Mouse (Mus musculus) lung, postnatal 0 days (tissue): Measurements from ENCODE around the gene Lcorl. TPM values are rescaled to one million over a fixed set of nuclear protein-coding genes. Genes with fewer than 3 reads are reported as not detected.

Source experiments
- ATAC-seq: fragments of 200-750 bp; cut with Nextera tagmentation; 2 replicates; pipeline ENCODE4 v1.8.0; 2017; ENCODE audit warnings: moderate library complexity
- DNase-seq: peaks from one replicate; pipeline ENCODE4 v3.0.0-alpha.2; 2016; ENCODE audit warnings: low spot score
- H3K27ac ChIP-seq: fragments of 300-500 bp; sonication (generic); 2 replicates; pipeline ENCODE4 v1.5.1; 2014; ENCODE audit warnings: antibody characterized with exemption, mild to moderate bottlenecking, low read length, mixed read lengths
- H3K27me3 ChIP-seq: fragments of 300-500 bp; sonication (generic); replicated peaks from 2 replicates; pipeline ENCODE4 v1.6.1; 2014; ENCODE audit warnings: low read length, mixed read lengths; ENCODE audit not compliant: insufficient read depth
- H3K36me3 ChIP-seq: fragments of 300-500 bp; sonication (generic); 2 replicates; pipeline ENCODE4 v1.6.1; 2014; ENCODE audit warnings: low read length, mixed read lengths; ENCODE audit not compliant: insufficient read depth
- H3K4me1 ChIP-seq: fragments of 300-500 bp; sonication (generic); 2 replicates; pipeline ENCODE4 v1.6.1; 2014; ENCODE audit warnings: antibody characterized with exemption, low read depth, low read length, mixed read lengths; ENCODE audit not compliant: insufficient read depth
- H3K4me2 ChIP-seq: fragments of 300-500 bp; sonication (generic); replicated peaks from 2 replicates; pipeline ENCODE4 v1.6.1; 2014; ENCODE audit warnings: low read depth, mild to moderate bottlenecking, low read length, moderate library complexity, mixed read lengths
- H3K4me3 ChIP-seq: fragments of 300-500 bp; sonication (generic); 2 replicates; pipeline ENCODE4 v1.5.1; 2014; ENCODE audit warnings: low read depth, low read length
- H3K9ac ChIP-seq: fragments of 300-500 bp; sonication (generic); replicated peaks from 2 replicates; pipeline ENCODE4 v1.6.1; 2014; ENCODE audit warnings: low read depth, mild to moderate bottlenecking
- H3K9me3 ChIP-seq: fragments of 300-500 bp; sonication (generic); 2 replicates; pipeline ENCODE4 v1.6.1; 2016; ENCODE audit warnings: low read length, mixed read lengths
- CTCF ChIP-seq: IDR thresholded peaks from 2 replicates; pipeline ENCODE4 v1.5.1; 2016; ENCODE audit warnings: antibody characterized with exemption, mild to moderate bottlenecking
- EP300 ChIP-seq: IDR thresholded peaks from 2 replicates; pipeline ENCODE4 v1.6.1; 2016; ENCODE audit warnings: antibody characterized with exemption, mild to moderate bottlenecking, control low read depth
- WGBS: fragments of 180-500 bp; shearing (Covaris S2); extraction: QIAGEN DNeasy Blood & Tissue Kit; methylation state at CpG from one replicate; pipeline ENCODE4 v1.1.7; 2014; 5-methylcytosine and 5-hydroxymethylcytosine counted together
- polyA plus RNA-seq: library from polyadenylated mRNA; unstranded; fragments of >200 nt; fragmentation: Nextera tagmentation; extraction: Ambion mirVana; gene quantifications from 2 replicates; pipeline ENCODE4 v1.2.1, GENCODE M21; 2015

The Lcorl gene
- polyA plus RNA-seq, 1 experiment from 2014 or later: 15.1 TPM

GRCm38 (mm10) chr5:45686223-45686622 lies 171.2 kb downstream of the Lcorl start:
- DNase-seq (no peak), ATAC-seq (no peak)
- TF ChIP-seq CTCF: no peak
- no peak for TF ChIP-seq EP300
- WGBS: 96% methylated on average over 3 of the region's 3 CpGs
- Histone ChIP-seq H3K9ac (no peak overlapping the region), H3K36me3 (no peaks in the 10 kb centered on the region), H3K27me3 (no peaks in the 10 kb centered on the region), H3K4me2 (no peak overlapping the region), H3K4me1 (no peaks in the 10 kb centered on the region), H3K9me3 (no peaks in the 10 kb centered on the region), H3K27ac (no peak overlapping the region), H3K4me3 (no peak overlapping the region)

- H3K9me3 ChIP-seq: no peaks in the 10 kb centered on the region
- no peak for ATAC-seq
- H3K4me3 ChIP-seq: no peak overlapping the region
- DNase-seq: no peak
- TF ChIP-seq CTCF (no peak), EP300 (no peak)
- no peak overlapping the region for H3K27ac ChIP-seq
- H3K4me1 ChIP-seq: no peaks in the 10 kb centered on the region
- no peaks in the 10 kb centered on the region for H3K27me3 ChIP-seq
- 89% methylated on average over 2 of the region's 2 CpGs for WGBS
- H3K9ac ChIP-seq: no peak overlapping the region
- no peak overlapping the region for H3K4me2 ChIP-seq
- no peaks in the 10 kb centered on the region for H3K36me3 ChIP-seq
These were observed 172.2 kb downstream of the Lcorl start for GRCm38 (mm10) chr5:45685243-45685642.

- H3K4me3 ChIP-seq: no peak overlapping the region
- no peaks in the 10 kb centered on the region for H3K4me1 ChIP-seq
- ATAC-seq: no peak
- no peaks in the 10 kb centered on the region for H3K27me3 ChIP-seq
- TF ChIP-seq CTCF (no peak), EP300 (no peak)
- H3K9me3 ChIP-seq: no peaks in the 10 kb centered on the region
- no peak overlapping the region for H3K9ac ChIP-seq
- WGBS: 83% methylated on average over 1 of the region's 1 CpGs
- H3K4me2 ChIP-seq: no peak overlapping the region
- H3K27ac ChIP-seq: no peak overlapping the region
- no peak for DNase-seq
- no peaks in the 10 kb centered on the region for H3K36me3 ChIP-seq
These were observed 174.0 kb downstream of the Lcorl start for GRCm38 (mm10) chr5:45683388-45683787.

- no peak for TF ChIP-seq EP300
- no peak for TF ChIP-seq CTCF
- no peaks in the 10 kb centered on the region for H3K9me3 ChIP-seq
- H3K36me3 ChIP-seq: no peaks in the 10 kb centered on the region
- H3K4me1 ChIP-seq: no peaks in the 10 kb centered on the region
- H3K27ac ChIP-seq: no peak overlapping the region
- no peaks in the 10 kb centered on the region for H3K27me3 ChIP-seq
- H3K4me3 ChIP-seq: no peak overlapping the region
- no peak for DNase-seq
- H3K4me2 ChIP-seq: no peak overlapping the region
- H3K9ac ChIP-seq: no peak overlapping the region
- no peak for ATAC-seq
These were observed 177.5 kb downstream of the Lcorl start for GRCm38 (mm10) chr5:45679955-45680354.

GRCm38 (mm10) chr5:45677639-45678038 lies 179.8 kb downstream of the Lcorl start:
- Histone ChIP-seq H3K27me3 (no peaks in the 10 kb centered on the region), H3K27ac (no peak overlapping the region), H3K4me3 (no peak overlapping the region), H3K9me3 (no peaks in the 10 kb centered on the region), H3K9ac (no peak overlapping the region), H3K36me3 (no peaks in the 10 kb centered on the region), H3K4me2 (no peak overlapping the region), H3K4me1 (no peaks in the 10 kb centered on the region)
- WGBS: 72% methylated on average over 4 of the region's 4 CpGs
- TF ChIP-seq CTCF (no peak), EP300 (no peak)
- no peak for ATAC-seq
- no peak for DNase-seq

GRCm38 (mm10) chr5:45675032-45675431 lies 182.4 kb downstream of the Lcorl start:
- Histone ChIP-seq H3K36me3 (no peaks in the 10 kb centered on the region), H3K27me3 (no peaks in the 10 kb centered on the region), H3K4me2 (no peak overlapping the region), H3K27ac (no peak overlapping the region), H3K4me3 (no peak overlapping the region), H3K4me1 (no peaks in the 10 kb centered on the region), H3K9ac (no peak overlapping the region), H3K9me3 (no peaks in the 10 kb centered on the region)
- 93% methylated on average over 1 of the region's 1 CpGs for WGBS
- ATAC-seq (no peak), DNase-seq (no peak)
- no peak for TF ChIP-seq CTCF

GRCm38 (mm10) chr5:45670894-45671494 lies 186.4 kb downstream of the Lcorl start:
- Histone ChIP-seq H3K4me3 (no peak overlapping the region), H3K4me2 (no peak overlapping the region), H3K27ac (no peak overlapping the region), H3K27me3 (no peaks in the 10 kb centered on the region), H3K36me3 (no peaks in the 10 kb centered on the region), H3K9ac (no peak overlapping the region), H3K4me1 (peaks cover 4% of the 10 kb centered on the region; the same call in 1 of the 2 replicates), H3K9me3 (no peaks in the 10 kb centered on the region)
- TF ChIP-seq CTCF (no peak), EP300 (no peak)
- 36% methylated on average over 5 of the region's 5 CpGs for WGBS
- ATAC-seq: no peak
- no peak for DNase-seq
